Mouse (Mus musculus): ENCODE results near the gene 2310061N02Rik.
A peak's percentile ranks its signal among the peaks of the same experiment; 100 is the strongest.

DNA sequence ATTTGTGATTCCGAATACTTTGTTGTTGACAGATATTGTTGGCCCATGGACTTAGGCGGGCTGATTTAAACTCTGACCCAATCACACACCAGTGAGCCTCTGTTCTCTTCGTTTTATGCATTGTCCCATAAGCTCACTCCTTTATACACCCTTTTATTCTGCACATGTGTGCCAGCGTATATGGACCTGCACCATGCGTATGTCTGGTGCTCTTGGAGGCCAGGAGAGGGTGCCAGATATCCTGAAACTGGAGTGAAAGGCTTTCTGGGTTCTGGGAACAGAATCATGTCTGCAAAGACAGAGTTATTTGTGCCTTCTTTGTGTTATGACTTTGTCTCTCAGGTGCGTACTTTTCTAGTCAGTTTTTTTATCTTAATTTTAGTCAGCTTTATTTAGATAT is 3.5 kb upstream of the 2310061N02Rik start:
- TF ChIP-seq CTCF (IDR thresholded peaks at IDR 0.05; ENCODE audit: low read depth) (peak; percentile 64), EP300 (IDR thresholded peaks at IDR 0.05; ENCODE audit: low read depth) (no peak)
